Mouse (Mus musculus) midbrain, embryonic 13.5 days (tissue): Measurements from ENCODE around the gene Nhlrc1. TPM values are rescaled to one million over a fixed set of nuclear protein-coding genes. Genes with fewer than 3 reads are reported as not detected.
A peak's percentile ranks its signal among the peaks of the same experiment; 100 is the strongest.

Source experiments
- ATAC-seq: fragments of 200-750 bp; cut with Nextera tagmentation; 2 replicates; pipeline ENCODE4 v1.8.0; 2017; ENCODE audit warnings: mild to moderate bottlenecking, moderate TSS enrichment, moderate library complexity
- H3K27ac ChIP-seq: fragments of 300-500 bp; sonication (generic); 2 replicates; pipeline ENCODE4 v1.5.1; 2015; ENCODE audit warnings: inconsistent platforms, mild to moderate bottlenecking, moderate library complexity
- H3K27me3 ChIP-seq: fragments of 300-500 bp; sonication (generic); 2 replicates; pipeline ENCODE4 v1.6.1; 2015; ENCODE audit warnings: mild to moderate bottlenecking, inconsistent platforms
- H3K36me3 ChIP-seq: fragments of 300-500 bp; sonication (generic); 2 replicates; pipeline ENCODE4 v1.6.1; 2015; ENCODE audit warnings: mild to moderate bottlenecking, inconsistent platforms
- H3K4me1 ChIP-seq: fragments of 300-500 bp; sonication (generic); replicated peaks from 2 replicates; pipeline ENCODE4 v1.6.1; 2015; ENCODE audit warnings: inconsistent platforms
- H3K4me2 ChIP-seq: fragments of 300-500 bp; sonication (generic); replicated peaks from 2 replicates; pipeline ENCODE4 v1.6.1; 2015; ENCODE audit warnings: moderate library complexity, mild to moderate bottlenecking, inconsistent platforms
- H3K4me3 ChIP-seq: fragments of 300-500 bp; sonication (generic); replicated peaks from 2 replicates; pipeline ENCODE4 v1.5.1; 2015; ENCODE audit warnings: mild to moderate bottlenecking, inconsistent platforms
- H3K9ac ChIP-seq: fragments of 300-500 bp; sonication (generic); replicated peaks from 2 replicates; pipeline ENCODE4 v1.6.1; 2015; ENCODE audit warnings: mild to moderate bottlenecking, inconsistent platforms
- H3K9me3 ChIP-seq: fragments of 300-500 bp; sonication (generic); 2 replicates; pipeline ENCODE4 v1.6.1; 2016; ENCODE audit warnings: mild to moderate bottlenecking, inconsistent platforms
- WGBS: fragments of 180-500 bp; shearing (Covaris S2); methylation state at CpG from one replicate; pipeline ENCODE4 v1.1.7; 2015; 5-methylcytosine and 5-hydroxymethylcytosine counted together
- polyA plus RNA-seq: library from polyadenylated mRNA; unstranded; fragments of >200 nt; fragmentation: Nextera tagmentation; extraction: Ambion mirVana; gene quantifications from 2 replicates; pipeline ENCODE4 v1.2.1, GENCODE M21; 2015

Nhlrc1 gene
- polyA plus RNA-seq, 1 experiment from 2014 or later: 12.2 TPM

DNA sequence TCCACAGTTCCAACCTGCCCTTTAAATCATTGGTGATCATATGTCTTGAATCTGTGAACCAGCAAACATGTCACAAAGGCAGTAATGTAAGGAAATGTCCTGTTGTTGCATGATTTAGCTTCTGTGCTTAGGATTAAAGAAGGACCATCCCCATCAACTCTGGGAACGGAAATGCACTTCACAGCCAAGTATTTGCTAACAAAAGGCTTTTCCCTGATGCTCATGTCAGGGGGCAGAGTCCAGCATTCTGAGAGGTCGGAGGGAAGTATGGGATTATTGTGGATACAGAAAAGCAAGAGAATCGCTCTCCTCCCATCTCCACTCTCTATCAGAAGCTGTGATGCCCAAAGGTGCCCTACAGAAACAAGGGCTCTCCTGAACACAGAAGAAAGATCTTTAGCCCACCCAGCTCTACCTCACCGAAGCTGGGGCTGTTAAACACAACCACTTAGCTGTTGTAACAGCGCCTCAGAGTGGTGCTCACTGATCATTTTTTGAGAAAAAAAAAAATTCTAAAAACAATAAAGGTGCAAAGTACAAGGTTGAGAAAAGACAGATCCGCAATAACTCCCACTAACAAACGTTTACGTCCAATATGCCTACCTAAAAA, 27.5 kb upstream of the Nhlrc1 start:
- Histone ChIP-seq H3K27ac (peak overlapping the region; percentile 44; the same call in 1 of the 2 replicates), H3K27me3 (no peaks in the 10 kb centered on the region), H3K36me3 (peaks cover 5% of the 10 kb centered on the region), H3K4me2 (peak overlapping the region; percentile 99), H3K4me1 (peaks cover 31% of the 10 kb centered on the region), H3K4me3 (peak overlapping the region; percentile 79), H3K9me3 (no peaks in the 10 kb centered on the region), H3K9ac (peak overlapping the region; percentile 37; the same call in 1 of the 2 replicates)
- ATAC-seq: no peak
- 43% methylated on average over 8 of the region's 8 CpGs for WGBS

DNA sequence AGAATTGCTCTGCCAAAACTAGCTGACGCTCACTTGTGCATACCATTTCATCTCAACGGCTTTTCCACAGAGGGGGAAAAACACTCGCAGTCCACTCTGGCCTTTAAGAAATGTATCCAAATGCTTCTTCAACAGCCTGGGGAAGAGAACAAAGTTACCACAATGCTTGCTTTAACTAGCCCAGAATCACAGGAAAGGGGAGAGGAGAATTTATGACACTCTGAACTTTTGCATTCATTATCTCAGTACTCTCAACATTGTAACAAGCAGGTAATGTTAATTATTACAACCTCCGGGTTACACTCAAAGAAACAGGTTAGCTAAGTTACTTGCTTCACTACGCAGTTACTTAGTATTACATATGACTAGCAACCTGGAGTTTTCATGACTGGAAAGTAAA, 25.4 kb upstream of the Nhlrc1 start:
- Histone ChIP-seq H3K4me3 (no peak overlapping the region), H3K9ac (no peak overlapping the region), H3K4me1 (peaks cover 24% of the 10 kb centered on the region), H3K27me3 (no peaks in the 10 kb centered on the region), H3K4me2 (no peak overlapping the region), H3K9me3 (no peaks in the 10 kb centered on the region), H3K27ac (no peak overlapping the region), H3K36me3 (peaks cover 6% of the 10 kb centered on the region)
- ATAC-seq: no peak
- 93% methylated on average over 5 of the region's 5 CpGs for WGBS

DNA sequence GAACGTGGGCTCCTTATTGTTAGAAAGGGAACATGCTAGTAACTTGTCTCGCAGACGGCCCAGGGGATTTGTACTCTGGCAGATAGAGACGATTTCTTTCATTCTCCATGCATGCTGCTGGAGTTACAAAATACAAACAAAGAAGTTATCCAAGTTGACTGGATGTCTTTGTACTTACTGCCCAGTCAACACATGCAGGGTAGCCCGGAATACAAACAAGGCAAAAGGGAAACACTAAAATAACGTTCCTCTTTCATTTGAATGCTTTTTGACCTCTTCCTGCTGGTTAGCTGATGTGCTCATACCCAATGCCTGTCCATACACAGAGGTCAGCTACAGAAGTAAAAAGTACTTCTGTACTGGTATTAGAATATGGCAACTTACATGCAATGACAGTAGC, 23.3 kb upstream of the Nhlrc1 start:
- H3K4me3 ChIP-seq: no peak overlapping the region
- no peak for ATAC-seq
- H3K36me3 ChIP-seq: peaks cover 15% of the 10 kb centered on the region
- H3K27ac ChIP-seq: no peak overlapping the region
- no peaks in the 10 kb centered on the region for H3K9me3 ChIP-seq
- WGBS: 84% methylated on average over 6 of the region's 6 CpGs
- H3K27me3 ChIP-seq: no peaks in the 10 kb centered on the region
- no peak overlapping the region for H3K4me2 ChIP-seq
- H3K4me1 ChIP-seq: peaks cover 12% of the 10 kb centered on the region
- H3K9ac ChIP-seq: no peak overlapping the region

DNA sequence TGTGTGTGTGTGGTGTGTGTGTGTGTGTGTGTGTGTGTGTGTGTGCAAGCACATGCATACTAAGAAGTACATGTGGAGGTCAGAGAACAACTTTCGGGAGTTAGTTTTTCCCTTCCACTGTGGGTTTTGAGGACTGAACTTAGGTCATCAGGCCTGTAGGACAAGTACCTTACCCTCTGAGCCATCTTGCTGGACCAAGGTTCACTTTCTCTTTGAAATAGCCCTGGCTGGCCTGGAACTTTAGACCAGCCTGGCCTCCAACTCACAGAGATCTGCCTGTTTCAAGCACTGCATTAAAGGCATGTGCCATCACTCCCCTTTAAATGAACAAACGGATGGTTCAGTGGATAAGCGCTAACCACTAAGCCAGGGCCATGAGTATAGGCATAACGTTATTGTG, 19.0 kb upstream of the Nhlrc1 start:
- H3K4me2 ChIP-seq: no peak overlapping the region

DNA sequence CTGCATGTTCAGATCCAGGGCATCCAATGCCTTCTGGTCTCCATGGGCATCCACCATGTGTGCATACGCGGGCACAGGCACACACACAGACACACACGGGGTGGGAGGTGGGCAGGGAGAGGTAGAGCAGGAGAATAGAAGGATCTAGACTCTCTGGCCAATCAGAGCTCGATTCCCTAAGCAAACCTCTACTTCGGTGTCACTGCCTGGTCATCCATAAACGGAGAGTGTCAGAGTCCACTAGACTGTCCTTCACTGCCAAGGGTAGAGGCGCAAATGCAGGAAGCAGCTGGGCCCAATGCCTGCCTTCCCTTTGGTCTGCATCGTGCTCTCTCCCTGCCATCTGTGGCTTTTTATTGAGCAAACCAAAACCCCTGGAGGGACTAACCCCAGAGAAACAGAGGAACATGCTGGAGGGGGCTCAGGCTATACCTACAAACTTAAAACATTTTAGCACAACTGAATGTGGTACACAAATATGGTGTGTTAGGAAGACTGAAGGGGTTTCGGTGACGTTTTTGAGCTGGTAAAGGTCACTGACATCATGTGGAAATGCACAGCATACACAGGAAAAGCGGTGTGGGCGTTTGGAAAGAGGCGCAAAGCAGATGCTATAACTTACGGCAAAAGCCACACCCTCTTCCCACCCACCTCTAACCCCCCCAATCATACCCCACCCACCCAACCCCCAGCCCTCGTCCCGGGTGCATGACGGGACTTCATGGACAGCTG, 15.9 kb upstream of the Nhlrc1 start:
- no peaks in the 10 kb centered on the region for H3K27me3 ChIP-seq
- H3K27ac ChIP-seq: no peak overlapping the region
- H3K4me3 ChIP-seq: no peak overlapping the region
- H3K9me3 ChIP-seq: no peaks in the 10 kb centered on the region
- no peak for ATAC-seq
- H3K4me1 ChIP-seq: no peaks in the 10 kb centered on the region
- no peak overlapping the region for H3K4me2 ChIP-seq
- H3K9ac ChIP-seq: no peak overlapping the region
- peaks cover 40% of the 10 kb centered on the region for H3K36me3 ChIP-seq
- 92% methylated on average over 17 of the region's 17 CpGs for WGBS

More for the DNA sequence above, 19.0 kb upstream of the Nhlrc1 start:
- WGBS: 92% methylated on average over 4 of the region's 4 CpGs
- Histone ChIP-seq H3K4me1 (no peaks in the 10 kb centered on the region), H3K36me3 (peaks cover 33% of the 10 kb centered on the region), H3K27me3 (no peaks in the 10 kb centered on the region), H3K9ac (no peak overlapping the region), H3K9me3 (no peaks in the 10 kb centered on the region), H3K27ac (no peak overlapping the region), H3K4me3 (no peak overlapping the region)
- ATAC-seq: no peak

DNA sequence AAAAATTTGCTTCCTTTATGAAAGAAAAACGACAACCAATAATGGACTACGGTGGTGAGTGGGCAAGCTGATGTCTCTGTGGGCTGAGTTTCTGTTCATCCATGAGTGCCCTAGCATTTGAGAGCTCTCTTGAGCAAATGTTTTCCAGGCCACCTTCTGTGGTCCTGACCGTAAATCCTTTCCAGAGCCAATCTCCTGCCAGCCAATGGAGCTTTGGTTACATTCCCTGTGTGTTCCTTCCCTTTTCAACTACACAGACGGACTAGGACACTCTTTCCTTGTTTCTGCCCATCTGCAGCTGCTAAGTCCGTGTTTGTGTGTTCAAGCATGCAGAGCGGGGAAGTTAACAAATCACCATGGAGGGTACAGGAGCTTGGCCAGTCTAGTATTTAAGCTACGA, 6.1 kb upstream of the Nhlrc1 start:
- Histone ChIP-seq H3K4me3 (no peak overlapping the region), H3K4me1 (no peaks in the 10 kb centered on the region), H3K27ac (no peak overlapping the region), H3K4me2 (no peak overlapping the region), H3K36me3 (peaks cover 17% of the 10 kb centered on the region), H3K9me3 (no peaks in the 10 kb centered on the region), H3K27me3 (no peaks in the 10 kb centered on the region), H3K9ac (no peak overlapping the region)
- ATAC-seq: no peak
- 89% methylated on average over 7 of the region's 7 CpGs for WGBS

DNA sequence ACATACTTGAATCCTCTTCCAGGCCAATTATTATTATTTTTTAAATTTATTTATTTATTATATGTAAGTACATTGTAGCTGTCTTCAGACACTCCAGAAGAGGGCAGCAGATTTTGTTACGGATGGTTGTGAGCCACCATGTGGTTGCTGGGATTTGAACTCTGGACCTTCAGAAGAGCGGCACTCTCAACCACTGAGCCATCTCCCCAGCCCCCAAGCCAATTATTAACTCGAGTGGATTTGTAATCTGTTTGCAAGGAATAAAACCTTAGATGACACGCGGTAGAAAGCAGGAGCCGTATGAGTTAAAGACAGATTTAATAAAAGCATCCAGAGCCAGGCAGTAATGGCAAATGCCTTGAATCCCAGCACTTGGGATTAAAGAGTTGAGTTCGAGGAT, 5.1 kb upstream of the Nhlrc1 start:
- H3K4me3 ChIP-seq: no peak overlapping the region
- H3K4me2 ChIP-seq: no peak overlapping the region
- no peak overlapping the region for H3K9ac ChIP-seq
- no peaks in the 10 kb centered on the region for H3K27me3 ChIP-seq
- peaks cover 9% of the 10 kb centered on the region for H3K36me3 ChIP-seq
- no peak for ATAC-seq
- no peak overlapping the region for H3K27ac ChIP-seq
- H3K9me3 ChIP-seq: no peaks in the 10 kb centered on the region
- WGBS: 89% methylated on average over 7 of the region's 7 CpGs
- no peaks in the 10 kb centered on the region for H3K4me1 ChIP-seq

DNA sequence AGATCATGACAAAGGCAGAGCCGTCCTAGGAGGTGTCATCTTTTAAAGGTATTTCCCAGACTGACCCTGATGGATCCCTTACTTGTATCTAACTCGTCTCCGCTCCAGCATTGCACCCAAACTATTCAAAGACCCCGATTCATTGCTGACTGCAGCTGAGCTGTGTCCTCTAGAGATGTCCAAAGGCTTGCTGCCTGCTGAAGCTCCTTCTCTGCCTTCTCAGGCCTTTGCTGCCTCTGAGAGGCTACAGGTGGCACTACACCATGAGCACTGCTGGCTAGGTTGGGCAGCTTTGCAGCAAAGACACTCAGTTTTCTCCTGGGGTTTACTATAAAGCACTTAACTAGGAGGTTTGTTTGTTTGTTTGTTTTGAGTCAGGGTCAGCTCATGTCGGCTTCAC, 2.6 kb upstream of the Nhlrc1 start:
- peaks cover 6% of the 10 kb centered on the region; the same call in 1 of the 2 replicates for H3K27me3 ChIP-seq
- no peaks in the 10 kb centered on the region for H3K9me3 ChIP-seq
- no peak overlapping the region for H3K4me2 ChIP-seq
- WGBS: 50% methylated on average over 5 of the region's 5 CpGs
- ATAC-seq: no peak
- H3K27ac ChIP-seq: no peak overlapping the region
- peaks cover 4% of the 10 kb centered on the region; the same call in 1 of the 2 replicates for H3K36me3 ChIP-seq
- no peak overlapping the region for H3K4me3 ChIP-seq
- peaks cover 11% of the 10 kb centered on the region; the same call in 1 of the 2 replicates for H3K4me1 ChIP-seq
- H3K9ac ChIP-seq: no peak overlapping the region

DNA sequence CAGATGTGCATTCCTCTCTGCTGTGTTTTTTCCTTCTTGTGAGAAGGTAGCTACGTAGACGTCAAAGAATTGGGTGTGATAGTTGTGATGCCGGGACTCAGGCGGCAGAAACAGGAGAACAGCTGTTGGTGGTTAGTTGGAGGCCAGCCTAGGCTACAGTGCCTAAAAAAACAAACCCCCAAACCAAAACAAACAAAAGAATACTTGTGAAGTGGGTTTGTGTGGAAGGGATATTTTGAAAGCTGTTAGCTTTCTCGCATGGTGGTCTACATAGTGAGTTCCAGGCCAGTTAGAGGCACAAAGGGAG, 498 bp upstream of the Nhlrc1 start:
- H3K4me2 ChIP-seq: peak overlapping the region; percentile 95
- H3K27ac ChIP-seq: no peak overlapping the region
- peaks cover 13% of the 10 kb centered on the region; the same call in 1 of the 2 replicates for H3K9me3 ChIP-seq
- peak overlapping the region; percentile 63 for H3K4me3 ChIP-seq
- H3K4me1 ChIP-seq: peaks cover 11% of the 10 kb centered on the region; the same call in 1 of the 2 replicates
- ATAC-seq: no peak
- 82% methylated on average over 5 of the region's 5 CpGs for WGBS
- peaks cover 7% of the 10 kb centered on the region for H3K36me3 ChIP-seq
- peaks cover 6% of the 10 kb centered on the region; the same call in 1 of the 2 replicates for H3K27me3 ChIP-seq
- H3K9ac ChIP-seq: no peak overlapping the region

DNA sequence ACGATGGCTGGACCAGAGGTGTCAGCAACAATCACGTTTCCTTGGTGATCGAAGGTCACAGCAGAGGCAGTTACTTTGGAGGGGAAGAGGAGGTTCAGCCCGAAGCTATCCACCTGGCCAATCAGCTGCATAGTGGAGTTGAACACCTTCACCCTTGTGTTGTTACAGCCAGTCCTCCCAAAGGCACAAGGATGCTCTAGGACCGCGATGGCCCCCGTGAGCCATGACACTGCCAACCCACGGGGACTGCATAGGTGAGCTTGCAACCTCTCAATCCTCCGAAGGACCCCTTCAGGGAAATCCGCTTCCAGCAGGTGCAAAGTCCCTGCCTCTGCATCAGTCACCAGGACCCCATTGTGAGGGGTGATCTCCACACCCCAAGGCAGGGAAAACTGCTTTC, 910 bp downstream of the Nhlrc1 start:
- Histone ChIP-seq H3K27me3 (peaks cover 6% of the 10 kb centered on the region; the same call in 1 of the 2 replicates), H3K4me1 (peaks cover 11% of the 10 kb centered on the region; the same call in 1 of the 2 replicates), H3K9ac (peak overlapping the region; percentile 69; the same call in 1 of the 2 replicates), H3K27ac (no peak overlapping the region), H3K36me3 (peaks cover 14% of the 10 kb centered on the region), H3K9me3 (peaks cover 22% of the 10 kb centered on the region), H3K4me2 (peak overlapping the region; percentile 95), H3K4me3 (peak overlapping the region; percentile 63)
- ATAC-seq: peak; percentile 13; the same call in 1 of the 2 replicates
- WGBS: 69% methylated on average over 10 of the region's 10 CpGs

DNA sequence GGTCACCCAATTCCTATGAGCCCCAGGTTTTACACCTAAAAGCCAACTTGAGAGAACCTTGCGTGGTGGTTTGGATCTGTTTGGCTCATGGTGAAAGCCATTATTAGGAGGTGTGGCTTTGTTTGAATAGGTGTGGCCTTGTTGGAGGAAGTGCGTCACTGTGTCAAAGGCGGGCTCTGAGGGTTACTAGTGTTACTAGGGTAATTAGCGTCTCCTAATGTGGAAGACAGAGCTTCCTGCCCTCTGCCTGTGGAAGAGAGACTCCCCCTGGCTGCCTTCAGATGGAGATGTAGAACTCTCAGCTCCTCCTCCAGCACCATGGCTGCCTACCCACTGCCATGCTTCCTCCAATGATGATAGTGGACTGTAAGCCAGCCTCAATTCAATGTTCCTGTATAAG, 13.1 kb downstream of the Nhlrc1 start:
- Histone ChIP-seq H3K27me3 (no peaks in the 10 kb centered on the region), H3K4me3 (no peak overlapping the region), H3K27ac (no peak overlapping the region), H3K4me2 (no peak overlapping the region), H3K9ac (no peak overlapping the region), H3K36me3 (no peaks in the 10 kb centered on the region), H3K4me1 (no peaks in the 10 kb centered on the region), H3K9me3 (no peaks in the 10 kb centered on the region)
- ATAC-seq: no peak
- WGBS: 93% methylated on average over 4 of the region's 4 CpGs

DNA sequence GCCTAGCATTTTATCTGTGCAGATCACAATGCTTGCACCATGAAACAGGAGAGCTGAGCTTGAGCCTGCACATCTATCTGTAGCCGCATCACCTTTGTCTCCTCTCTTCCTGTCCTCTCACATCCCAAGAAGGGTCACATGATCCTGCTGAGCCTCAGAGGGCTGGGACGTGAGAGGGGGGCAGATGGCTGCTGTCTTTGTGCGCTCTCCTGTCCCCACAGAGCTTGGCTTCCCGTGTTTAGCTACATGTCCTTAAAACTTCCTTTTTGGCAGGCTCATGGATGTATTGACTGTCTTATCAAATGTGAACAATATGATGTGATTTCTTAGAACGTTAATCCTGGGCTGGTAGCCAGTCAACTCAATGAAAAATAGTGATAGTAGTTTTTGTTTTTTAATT, 15.2 kb downstream of the Nhlrc1 start:
- Histone ChIP-seq H3K4me2 (no peak overlapping the region), H3K36me3 (no peaks in the 10 kb centered on the region), H3K27me3 (no peaks in the 10 kb centered on the region), H3K27ac (no peak overlapping the region), H3K9me3 (no peaks in the 10 kb centered on the region), H3K9ac (no peak overlapping the region), H3K4me3 (no peak overlapping the region), H3K4me1 (no peaks in the 10 kb centered on the region)
- 67% methylated on average over 5 of the region's 5 CpGs for WGBS
- no peak for ATAC-seq
